12 mouse cellular contexts compared by ENCODE assay signal in genomic region chr4:9094522-9094921, GRCm38 (mm10).
DNase-seq lines count a peak whose midpoint lies in the region; ATAC-seq and TF ChIP-seq lines count a peak whose summit lies in the region.
"Had no signal": no experiment of that assay in that cellular context is flagged by ENCODE, and none has a peak within 500 bp of the region (broad histone marks: within the 10 kb centered on the region; RNA-seq: fewer than 3 reads in every experiment).

No protein-coding gene starts in this region.

- H3K4me2 ChIP-seq in hindbrain, embryonic 11.5 days (replicated peaks; ENCODE audit: low read depth, low read length), result no peak overlapping the region
- H3K4me2 ChIP-seq in forebrain, embryonic 16.5 days (ENCODE audit: low read length), result peak overlapping the region; percentile 18; the same call in 1 of the 2 replicates
- H3K4me2 ChIP-seq in limb, embryonic 14.5 days (replicated peaks; ENCODE audit: low read depth, low read length, severe bottlenecking), result no peak overlapping the region
- H3K4me2 ChIP-seq: lung, embryonic 15.5 days had no signal

- H3K4me1 ChIP-seq in hindbrain, embryonic 10.5 days (replicated peaks), result peaks cover 47% of the 10 kb centered on the region
- peaks cover 4% of the 10 kb centered on the region; the same call in 1 of the 2 replicates for H3K4me1 ChIP-seq in hindbrain, embryonic 11.5 days (replicated peaks; ENCODE audit: control insufficient read depth, insufficient read depth, low read length)
- peaks cover 13% of the 10 kb centered on the region for H3K4me1 ChIP-seq in forebrain, embryonic 16.5 days (replicated peaks; ENCODE audit: control insufficient read depth, insufficient read depth, low read length)
- peaks cover 14% of the 10 kb centered on the region for H3K4me1 ChIP-seq in limb, embryonic 14.5 days (ENCODE audit: control insufficient read depth, insufficient read depth, low read length)

- H3K27me3 ChIP-seq in hindbrain, embryonic 10.5 days (ENCODE audit: insufficient read depth, poor library complexity, severe bottlenecking), result peaks cover 6% of the 10 kb centered on the region; the same call in 1 of the 2 replicates
- no peaks in the 10 kb centered on the region for H3K27me3 ChIP-seq in hindbrain, embryonic 11.5 days (ENCODE audit: control insufficient read depth, insufficient read depth, low read length)
- H3K27me3 ChIP-seq in forebrain, embryonic 16.5 days (replicated peaks; ENCODE audit: control insufficient read depth, insufficient read depth, low read length), result 0 out of 2 replicates have a peak, but pooled peaks cover 2% of the 10 kb centered on the region
- H3K27me3 ChIP-seq in limb, embryonic 14.5 days (ENCODE audit: control insufficient read depth, insufficient read depth, low read length), result 0 out of 2 replicates have a peak, but pooled peaks cover 7% of the 10 kb centered on the region
- H3K27me3 ChIP-seq: lung, embryonic 15.5 days had no signal

- peak; percentile 39 for DNase-seq in hindbrain, embryonic 10.5 days (ENCODE audit: low spot score)
- DNase-seq in hindbrain, embryonic 11.5 days (ENCODE audit: low spot score), result no peak
- DNase-seq in brain, embryonic 14.5 days (ENCODE audit: low read depth), result peak; percentile 66
- DNase-seq in limb, embryonic 14.5 days (ENCODE audit: low spot score), result no peak
- DNase-seq in layer of hippocampus, postnatal 14 days (ENCODE audit: low spot score in 2 of 2), result no peak
- DNase-seq in yolk sac, embryonic 10.5 days (ENCODE audit: low spot score), result no peak
- no peak for DNase-seq in frontal cortex, postnatal 10 days (ENCODE audit: low spot score in 2 of 2)
- DNase-seq: adrenal gland, adult 2 months; thymus, postnatal 14 days had no signal

- ATAC-seq in hindbrain, embryonic 11.5 days (ENCODE audit: low FRiP score), result no peak
- ATAC-seq in forebrain, embryonic 16.5 days, result 0 out of 2 replicates have a peak, but pooled peaks have one; percentile 11
- ATAC-seq in limb, embryonic 14.5 days (ENCODE audit: low FRiP score, low read depth), result 0 out of 2 replicates have a peak, but pooled peaks have one; percentile 23

- peak overlapping the region; percentile 77 for H3K27ac ChIP-seq in hindbrain, embryonic 10.5 days
- no peak overlapping the region for H3K27ac ChIP-seq in hindbrain, embryonic 11.5 days (ENCODE audit: low read depth, low read length)
- H3K27ac ChIP-seq in forebrain, embryonic 16.5 days (ENCODE audit: low read length), result no peak overlapping the region
- H3K27ac ChIP-seq in limb, embryonic 14.5 days (replicated peaks; ENCODE audit: low read depth, low read length), result no peak overlapping the region
- H3K27ac ChIP-seq: layer of hippocampus, adult 2 months; lung, embryonic 15.5 days had no signal

- H3K36me3 ChIP-seq in hindbrain, embryonic 10.5 days, result no peaks in the 10 kb centered on the region
- H3K36me3 ChIP-seq in hindbrain, embryonic 11.5 days (ENCODE audit: control insufficient read depth, insufficient read depth, low read length), result no peaks in the 10 kb centered on the region
- no peaks in the 10 kb centered on the region for H3K36me3 ChIP-seq in forebrain, embryonic 16.5 days (ENCODE audit: control insufficient read depth, insufficient read depth)
- no peaks in the 10 kb centered on the region for H3K36me3 ChIP-seq in limb, embryonic 14.5 days (ENCODE audit: control insufficient read depth, insufficient read depth, low read length)
- H3K36me3 ChIP-seq: lung, embryonic 15.5 days had no signal

- no peak for TF ChIP-seq CTCF in brain, embryonic 14.5 days (IDR thresholded peaks at IDR 0.05; ENCODE audit: borderline replicate concordance, extremely low read depth, insufficient read depth, insufficient read length)

- no peak for TF ChIP-seq POLR2A in brain, embryonic 14.5 days (IDR thresholded peaks at IDR 0.05; ENCODE audit: borderline replicate concordance, extremely low read depth, insufficient read depth, insufficient read length, poor library complexity, severe bottlenecking)
- TF ChIP-seq POLR2A in limb, embryonic 14.5 days (IDR thresholded peaks at IDR 0.05; ENCODE audit: borderline replicate concordance, extremely low read depth, insufficient read depth, insufficient read length), result no peak

- H3K9ac ChIP-seq in hindbrain, embryonic 11.5 days (ENCODE audit: low read depth, low read length), result no peak overlapping the region
- 0 out of 2 replicates have a peak overlapping the region, but pooled peaks have one; percentile 1 for H3K9ac ChIP-seq in forebrain, embryonic 16.5 days (replicated peaks; ENCODE audit: low read depth, low read length)
- H3K9ac ChIP-seq in limb, embryonic 14.5 days (ENCODE audit: low read depth, low read length, severe bottlenecking), result no peak overlapping the region
- H3K9ac ChIP-seq: lung, embryonic 15.5 days had no signal

- 33% methylated on average over 10 of the region's 10 CpGs for WGBS in hindbrain, embryonic 10.5 days
- WGBS in hindbrain, embryonic 11.5 days, result 18% methylated on average over 10 of the region's 10 CpGs
- 15% methylated on average over 10 of the region's 10 CpGs for WGBS in forebrain, embryonic 16.5 days
- WGBS in limb, embryonic 14.5 days, result 11% methylated on average over 10 of the region's 10 CpGs

- H3K4me3 ChIP-seq in hindbrain, embryonic 10.5 days, result no peak overlapping the region
- H3K4me3 ChIP-seq in hindbrain, embryonic 11.5 days (ENCODE audit: low read depth, low read length), result no peak overlapping the region
- H3K4me3 ChIP-seq in forebrain, embryonic 16.5 days (replicated peaks; ENCODE audit: low read length), result no peak overlapping the region
- no peak overlapping the region for H3K4me3 ChIP-seq in limb, embryonic 14.5 days (replicated peaks; ENCODE audit: low read length)
- H3K4me3 ChIP-seq: layer of hippocampus, adult 2 months; lung, embryonic 15.5 days had no signal

- no peaks in the 10 kb centered on the region for H3K9me3 ChIP-seq in hindbrain, embryonic 10.5 days
- H3K9me3 ChIP-seq in hindbrain, embryonic 11.5 days (ENCODE audit: control insufficient read depth, low read length), result no peaks in the 10 kb centered on the region
- no peaks in the 10 kb centered on the region for H3K9me3 ChIP-seq in forebrain, embryonic 16.5 days (ENCODE audit: control insufficient read depth, low read length)
- no peaks in the 10 kb centered on the region for H3K9me3 ChIP-seq in limb, embryonic 14.5 days (ENCODE audit: control insufficient read depth, low read length)
- H3K9me3 ChIP-seq: lung, embryonic 15.5 days had no signal

Comparison
In these comparisons a context has a peak if more than half of its experiments do, and no peak if none do; other contexts are left out.
1. DNase-seq: peak in hindbrain, embryonic 10.5 days (single experiment) and brain, embryonic 14.5 days (single experiment); none in hindbrain, embryonic 11.5 days (single experiment), limb, embryonic 14.5 days (single experiment), layer of hippocampus, postnatal 14 days (0 of 2), yolk sac, embryonic 10.5 days (single experiment) and frontal cortex, postnatal 10 days (0 of 2).